ENCODE assay signal across 23 mouse cellular contexts in the genomic region with DNA sequence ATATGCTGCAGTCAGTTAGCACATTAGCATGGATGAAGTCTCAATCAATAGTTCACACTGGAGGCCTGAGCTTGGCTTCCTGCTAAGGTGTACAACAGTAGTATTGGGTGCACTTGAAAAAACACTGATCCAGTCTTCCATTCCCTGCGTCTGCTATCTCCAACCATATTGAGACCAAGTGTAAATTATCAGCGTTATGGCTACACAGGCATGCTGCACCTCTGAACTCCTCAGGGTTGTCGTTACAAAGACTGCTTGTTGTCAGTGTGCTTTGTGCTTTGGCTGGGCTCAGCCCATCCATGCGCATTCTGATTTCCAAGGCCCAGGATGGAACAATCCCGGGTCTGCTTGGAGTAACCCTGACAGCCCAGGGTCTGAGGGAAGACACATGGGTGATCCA.
A peak's percentile ranks its signal among the peaks of the same experiment; 100 is the strongest.
DNase-seq lines count a peak whose midpoint lies in the region; ATAC-seq and TF ChIP-seq lines count a peak whose summit lies in the region.
"Had no signal": no experiment of that assay in that cellular context is flagged by ENCODE, and none has a peak within 500 bp of the region (broad histone marks: within the 10 kb centered on the region; RNA-seq: fewer than 3 reads in every experiment).

No protein-coding gene starts in this region.

- no peaks in the 10 kb centered on the region for H3K9me3 ChIP-seq in heart, embryonic 10.5 days
- no peaks in the 10 kb centered on the region for H3K9me3 ChIP-seq in liver, embryonic 14.5 days (ENCODE audit: control insufficient read depth, low read length)
- H3K9me3 ChIP-seq: embryonic facial prominence, embryonic 12.5 days; forebrain, embryonic 12.5 days; G1E; heart, embryonic 15.5 days; hindbrain, embryonic 13.5 days had no signal

- no peaks in the 10 kb centered on the region for H3K36me3 ChIP-seq in heart, embryonic 10.5 days
- H3K36me3 ChIP-seq in liver, embryonic 14.5 days (replicated peaks; ENCODE audit: control insufficient read depth, insufficient read depth, low read depth) = no peaks in the 10 kb centered on the region
- H3K36me3 ChIP-seq: embryonic facial prominence, embryonic 12.5 days; forebrain, embryonic 12.5 days; G1E; heart, embryonic 15.5 days; hindbrain, embryonic 13.5 days had no signal

- 61% methylated on average over 5 of the region's 5 CpGs for WGBS in heart, embryonic 10.5 days
- 34% methylated on average over 5 of the region's 5 CpGs for WGBS in liver, embryonic 14.5 days (ENCODE audit: insufficient replicate concordance)

- no peak overlapping the region for H3K4me3 ChIP-seq in heart, embryonic 10.5 days
- H3K4me3 ChIP-seq in liver, embryonic 14.5 days (ENCODE audit: insufficient read depth in 1 of 2, low read depth in 2 of 2, low read length in 2 of 2) = no peak overlapping the region
- H3K4me3 ChIP-seq: embryonic facial prominence, embryonic 12.5 days; forebrain, embryonic 12.5 days; heart, embryonic 15.5 days; hindbrain, embryonic 13.5 days had no signal

- peaks cover 32% of the 10 kb centered on the region for H3K4me1 ChIP-seq in heart, embryonic 10.5 days
- H3K4me1 ChIP-seq in liver, embryonic 14.5 days (replicated peaks; ENCODE audit: control insufficient read depth in 2 of 2, insufficient read depth in 2 of 2, low read length in 1 of 2) = peaks cover 22 to 40% of the 10 kb centered on the region in 2 experiments

- intact Hi-C loops in left cerebral cortex, postnatal 36 days (cut with DNase I) = no loop called here

- H3K4me2 ChIP-seq in liver, embryonic 14.5 days (ENCODE audit: low read depth) = peak overlapping the region; percentile 2
- H3K4me2 ChIP-seq: embryonic facial prominence, embryonic 12.5 days; forebrain, embryonic 12.5 days; heart, embryonic 11.5 days; heart, embryonic 15.5 days; hindbrain, embryonic 13.5 days had no signal

- peak; percentile 77 for TF ChIP-seq EP300 in liver, embryonic 14.5 days (IDR thresholded peaks at IDR 0.05; ENCODE audit: low read depth)

- H3K27ac ChIP-seq in heart, embryonic 10.5 days = peak overlapping the region; percentile 47; the same call in 1 of the 2 replicates
- H3K27ac ChIP-seq in liver, embryonic 14.5 days = peak overlapping the region; percentile 42
- H3K27ac ChIP-seq: embryonic facial prominence, embryonic 12.5 days; forebrain, embryonic 12.5 days; heart, embryonic 15.5 days; hindbrain, embryonic 13.5 days had no signal

- peak; percentile 65 for ATAC-seq in liver, embryonic 14.5 days (ENCODE audit: insufficient read depth)
- ATAC-seq in megakaryocyte progenitor cell, adult 5-6 weeks (replicated peaks; ENCODE audit: poor library complexity) = peak; percentile 51; the same call in 1 of the 2 replicates
- no peak for ATAC-seq in monocyte, adult 5-6 weeks (replicated peaks; ENCODE audit: insufficient number of reproducible peaks, low FRiP score, low TSS enrichment, poor library complexity, severe bottlenecking)
- ATAC-seq: CD4-positive, CD25-positive, alpha-beta regulatory T cell, adult 4 months; forebrain, postnatal 0 days had no signal

- no peak for TF ChIP-seq CTCF in liver, embryonic 14.5 days (IDR thresholded peaks at IDR 0.05; ENCODE audit: low read depth)

- no peak for DNase-seq in heart, embryonic 10.5 days (ENCODE audit: low spot score)
- DNase-seq in heart, adult 11 months = no peak
- DNase-seq in liver, embryonic 14.5 days (ENCODE audit: low read depth in 3 of 3, low spot score in 3 of 3) = peak in 1 of 3 experiments; percentile 38
- no peak for DNase-seq in left cerebral cortex, postnatal 36 days (ENCODE audit: low spot score in 2 of 2)
- no peak for DNase-seq in right cerebral cortex, postnatal 4 days
- DNase-seq: adrenal gland, postnatal 10 days; B cell, adult 2 months; cerebellum, adult 11-12 months; cerebellum, adult 9-10 months; cerebellum, postnatal 25 days; forebrain, postnatal 0 days; gastrocnemius, postnatal 36 days; heart, adult 18-20 months; heart, postnatal 14 days had no signal

- H3K9ac ChIP-seq in liver, embryonic 14.5 days (replicated peaks) = peak overlapping the region; percentile 7; the same call in 1 of the 2 replicates
- H3K9ac ChIP-seq: embryonic facial prominence, embryonic 12.5 days; forebrain, embryonic 12.5 days; forebrain, postnatal 0 days; heart, embryonic 15.5 days; hindbrain, embryonic 13.5 days had no signal

- no peaks in the 10 kb centered on the region for H3K27me3 ChIP-seq in heart, embryonic 10.5 days (ENCODE audit: insufficient read depth, poor library complexity, severe bottlenecking)
- H3K27me3 ChIP-seq in liver, embryonic 14.5 days (ENCODE audit: control insufficient read depth, insufficient read depth, low read length) = no peaks in the 10 kb centered on the region
- H3K27me3 ChIP-seq: embryonic facial prominence, embryonic 12.5 days; forebrain, embryonic 12.5 days; heart, embryonic 15.5 days; hindbrain, embryonic 13.5 days had no signal
